Mouse (Mus musculus) skeletal muscle tissue, postnatal 0 days (tissue): Measurements from ENCODE around the gene Pafah1b2. TPM values are rescaled to one million over a fixed set of nuclear protein-coding genes. Genes with fewer than 3 reads are reported as not detected.

Experiments used
- microRNA-seq, 2 experiments: library from miRNA; unstranded; fragments of <30 nt; microRNA quantifications; one replicate each; pipeline ENCODE4; 2016
- polyA plus RNA-seq: library from polyadenylated mRNA; unstranded; fragments of >200 nt; fragmentation: Nextera tagmentation; extraction: Ambion mirVana; gene quantifications from 2 replicates; pipeline ENCODE4 v1.2.1, GENCODE M21; 2015

Pafah1b2 gene
- polyA plus RNA-seq, result 85.1 and 100 TPM in 2 replicates

DNA sequence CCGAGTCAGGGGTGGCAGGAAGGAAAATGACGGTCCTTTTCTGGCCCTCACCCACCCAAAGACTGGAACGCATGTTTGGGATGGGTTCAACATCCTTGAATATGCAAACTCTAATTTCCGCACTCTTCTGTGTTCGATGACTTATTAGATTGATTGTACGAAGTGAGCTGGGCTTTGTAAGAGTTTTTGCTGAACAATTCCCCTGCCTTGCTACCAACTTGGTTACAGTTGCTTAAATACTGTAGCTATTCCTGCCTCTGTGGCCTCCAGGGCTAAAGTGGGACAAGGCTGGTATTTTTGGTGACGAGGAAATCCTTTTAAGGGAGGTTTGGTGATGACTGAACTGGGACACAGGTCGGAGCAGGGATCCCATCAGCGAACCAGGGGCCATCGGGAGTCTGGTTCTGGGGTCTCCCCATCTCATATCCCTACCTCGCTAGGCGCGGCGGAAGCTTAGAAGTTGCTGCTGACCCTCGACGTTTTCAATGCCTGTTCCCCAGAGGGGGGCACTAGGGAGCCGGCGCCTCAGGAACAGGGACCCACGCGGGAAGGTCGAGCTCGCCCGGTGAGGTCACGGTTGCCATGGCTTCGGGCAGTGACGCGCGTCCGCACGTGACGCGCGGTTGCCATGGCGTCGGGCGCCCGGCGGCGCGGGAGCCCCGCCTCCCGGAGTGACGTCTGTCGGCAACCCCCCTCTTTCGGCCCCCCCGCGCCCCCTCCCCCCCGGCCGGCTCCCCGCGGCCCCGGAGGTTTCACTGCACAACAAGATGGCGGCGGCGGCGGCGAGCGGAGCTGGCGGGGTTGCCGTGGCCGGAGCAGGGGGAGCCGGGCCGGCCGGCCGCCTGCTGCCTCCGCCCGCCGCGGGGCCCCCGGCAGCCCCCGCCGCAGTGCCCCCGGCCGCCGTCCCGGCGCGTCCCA lies at the start of gene Pafah1b2, which contains the start of gene Sik3:
TSS of gene Pafah1b2 (minus strand) at position 600 of the 918 bp plus-strand sequence.
TSS of gene Sik3 (plus strand) at position 730 of the 918 bp plus-strand sequence.

DNA sequence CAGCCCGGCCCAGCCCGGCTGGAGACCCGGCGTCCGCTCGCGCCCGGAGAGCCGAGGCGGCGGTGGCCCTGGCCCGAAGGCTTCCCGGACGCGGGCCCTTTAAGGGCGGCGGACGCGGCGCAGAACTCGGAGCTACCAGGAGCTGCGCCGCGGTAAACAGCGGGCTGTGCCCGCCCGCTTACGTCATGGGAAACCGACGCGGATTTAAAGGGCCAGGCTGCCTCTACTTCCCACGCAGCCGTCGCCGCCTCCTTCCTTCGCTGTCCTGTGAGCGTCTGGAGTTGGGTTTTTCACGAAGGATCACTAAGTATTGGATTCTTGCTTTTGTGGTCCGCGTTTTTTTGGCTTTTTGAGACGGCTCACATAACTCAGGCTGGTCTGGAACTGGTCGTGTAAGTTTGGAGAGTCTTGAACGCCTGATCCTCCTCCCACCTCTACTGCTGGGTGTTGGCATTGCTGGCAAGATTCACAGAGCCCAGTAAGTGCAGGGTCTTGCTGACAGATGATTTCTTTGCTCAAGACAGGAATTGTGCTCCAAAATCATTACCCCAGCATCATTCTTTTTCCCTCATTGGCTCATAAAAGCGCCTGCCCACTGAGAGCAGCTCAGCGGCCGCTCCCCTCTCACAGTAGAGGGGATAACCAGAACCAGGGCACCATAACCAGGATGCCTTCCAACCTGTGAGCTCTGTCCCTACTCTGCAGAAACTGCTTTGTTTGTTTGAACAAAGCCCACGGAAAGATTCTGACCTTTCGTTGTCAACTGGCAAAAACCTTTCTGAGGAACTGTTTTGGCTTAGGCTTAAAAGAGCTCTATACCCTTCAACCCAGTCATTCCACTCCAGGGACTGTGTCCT lies 57.2 kb downstream of the Pafah1b2 start, which contains the start of gene Sidt2:
TSS of gene Sidt2 (minus strand) at position 152 of the 857 bp plus-strand sequence.

DNA sequence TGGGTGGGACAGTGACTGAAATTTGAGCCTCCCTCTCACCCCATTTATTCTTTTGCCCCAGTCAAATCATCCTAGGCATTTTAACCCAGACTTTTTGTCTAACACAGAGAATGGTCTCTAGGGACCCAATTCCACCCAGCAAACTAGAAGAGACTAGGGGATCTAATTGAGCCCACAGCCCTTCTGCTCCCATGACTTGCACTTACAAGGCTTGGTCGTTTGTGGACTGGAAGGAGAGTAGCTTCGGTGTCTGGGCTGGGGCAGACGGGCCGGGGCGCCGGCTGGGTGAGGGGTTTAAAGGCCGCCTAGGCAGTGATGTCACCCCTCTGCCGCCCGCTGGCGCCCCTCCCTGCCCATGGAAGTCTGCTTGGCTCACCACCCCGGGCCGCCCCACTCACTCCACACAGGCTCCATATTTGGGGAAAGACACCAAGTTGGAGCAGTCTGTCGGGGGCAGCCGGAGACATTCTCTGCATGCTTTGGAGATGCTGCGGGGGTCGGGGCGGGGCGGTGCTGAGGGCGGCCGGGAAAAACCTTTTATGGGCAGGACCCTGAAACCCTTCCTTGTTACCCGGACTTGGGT lies 76.8 kb downstream of the Pafah1b2 start, which contains the start of gene Tagln:
TSS of gene Tagln (minus strand) at position 431 of the 583 bp plus-strand sequence.

Small RNAs within 50 kb of the gene (microRNA-seq; reads per million reads assigned to microRNA genes)
- 0 to 0.21 reads per million in 2 experiments for gene Mir7087

Other genes starting within 250 kb of the Pafah1b2 start
- 5.4 and 6.4 TPM in 2 replicates for gene Cep164, start 184.0 kb downstream of the Pafah1b2 start, polyA plus RNA-seq
- gene Bace1, start 174.1 kb downstream of the Pafah1b2 start, polyA plus RNA-seq, result 18.0 and 19.9 TPM in 2 replicates
- gene Pcsk7, start 106.2 kb downstream of the Pafah1b2 start, polyA plus RNA-seq, result 11.7 and 12.7 TPM in 2 replicates
- 27.7 and 30.0 TPM in 2 replicates for gene Rnf214, start 105.8 kb downstream of the Pafah1b2 start, polyA plus RNA-seq
- gene Tagln, start 76.6 kb downstream of the Pafah1b2 start, polyA plus RNA-seq, result 43.1 and 46.2 TPM in 2 replicates
- gene Sidt2, start 57.4 kb downstream of the Pafah1b2 start, polyA plus RNA-seq, result 32.6 and 34.1 TPM in 2 replicates
- 15.7 and 16.6 TPM in 2 replicates for gene Sik3, start 130 bp upstream of the Pafah1b2 start, polyA plus RNA-seq
- gene Apoa1, start 215.9 kb upstream of the Pafah1b2 start, polyA plus RNA-seq, result 7.5 and 13.6 TPM in 2 replicates
- 0.31 and 6.7 TPM in 2 replicates for gene Apoc3, start 222.9 kb upstream of the Pafah1b2 start, polyA plus RNA-seq
- gene Apoa4, start 228.0 kb upstream of the Pafah1b2 start, polyA plus RNA-seq, result 0.10 and 0.15 TPM in 2 replicates